13 mouse cellular contexts compared by ENCODE assay signal in the genomic region with DNA sequence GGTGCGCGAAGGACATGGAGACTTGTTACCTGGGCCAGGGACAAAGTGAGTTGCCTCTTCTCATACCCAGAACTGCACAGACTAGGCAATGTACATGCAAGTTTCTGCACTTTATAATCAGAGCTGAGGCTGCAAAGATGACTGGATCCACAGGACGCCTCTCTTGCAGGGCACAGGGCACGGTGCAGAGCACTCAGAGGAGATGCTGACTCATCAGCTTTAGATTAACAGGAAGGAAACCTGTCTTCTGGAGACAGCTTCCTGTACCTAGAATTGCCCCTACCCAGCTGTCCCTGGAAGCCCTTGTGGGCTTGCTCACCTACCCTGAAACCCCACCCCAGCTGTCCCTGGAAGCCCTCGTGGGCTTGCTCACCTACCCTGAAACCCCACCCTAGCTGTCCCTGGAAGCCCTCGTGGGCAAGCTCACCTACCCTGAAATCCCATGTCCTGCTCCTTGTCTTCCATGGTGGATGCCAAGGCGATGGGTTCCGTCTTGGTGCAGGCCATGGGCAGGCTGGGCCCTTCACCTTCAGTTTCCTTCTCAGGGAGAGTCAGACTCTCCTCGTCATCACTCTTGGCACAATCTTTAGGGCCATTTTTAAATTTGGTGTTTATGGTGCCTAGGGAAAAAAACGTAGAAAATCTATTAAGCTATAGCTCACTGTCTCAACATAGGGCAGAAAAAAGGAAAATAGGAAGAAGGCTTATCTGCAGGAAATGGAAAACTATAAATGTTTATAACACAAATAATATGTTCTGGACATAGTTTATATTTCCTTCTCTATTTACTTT.
A peak's percentile ranks its signal among the peaks of the same experiment; 100 is the strongest.
DNase-seq lines count a peak whose midpoint lies in the region; ATAC-seq and TF ChIP-seq lines count a peak whose summit lies in the region.
"Had no signal": no experiment of that assay in that cellular context is flagged by ENCODE, and none has a peak within 500 bp of the region (broad histone marks: within the 10 kb centered on the region; RNA-seq: fewer than 3 reads in every experiment).

No protein-coding gene starts in this region.

- H3K36me3 ChIP-seq in lung, postnatal 0 days (ENCODE audit: insufficient read depth, low read length): peaks cover 40% of the 10 kb centered on the region
- H3K36me3 ChIP-seq in liver, embryonic 15.5 days (replicated peaks): peaks cover 46% of the 10 kb centered on the region

- TF ChIP-seq CTCF in lung, postnatal 0 days (IDR thresholded peaks at IDR 0.05): no peak
- no peak for TF ChIP-seq CTCF in bone marrow, adult 2 months (IDR thresholded peaks at IDR 0.05; ENCODE audit: control insufficient read depth, insufficient read depth, low read length)

- ATAC-seq in lung, postnatal 0 days: peak; percentile 27; the same call in 1 of the 2 replicates
- no peak for ATAC-seq in liver, embryonic 15.5 days (ENCODE audit: insufficient read depth)
- ATAC-seq: midbrain, embryonic 16.5 days had no signal

- TF ChIP-seq EP300 in lung, postnatal 0 days (IDR thresholded peaks at IDR 0.05): no peak

- no peak overlapping the region for H3K4me3 ChIP-seq in lung, postnatal 0 days (ENCODE audit: low read depth, low read length)
- H3K4me3 ChIP-seq in bone marrow, adult 2 months (replicated peaks; ENCODE audit: control insufficient read depth, low read depth, low read length): no peak overlapping the region
- no peak overlapping the region for H3K4me3 ChIP-seq in liver, embryonic 15.5 days (replicated peaks)
- H3K4me3 ChIP-seq: left cerebral cortex, adult 2 months had no signal

- DNase-seq in lung, postnatal 0 days (ENCODE audit: low spot score): peak; percentile 23
- DNase-seq in lung, adult 18-20 months: no peak
- peak; percentile 58 for DNase-seq in thymus, postnatal 14 days
- no peak for DNase-seq in urinary bladder, postnatal 36 days (ENCODE audit: low spot score in 2 of 2)
- no peak for DNase-seq in layer of hippocampus, postnatal 10 days (ENCODE audit: low spot score in 2 of 2)
- DNase-seq in neural tube, embryonic 10.5 days (ENCODE audit: extremely low spot score, low spot score): no peak
- DNase-seq: kidney, postnatal 25 days had no signal

- H3K27me3 ChIP-seq in lung, postnatal 0 days (replicated peaks; ENCODE audit: insufficient read depth, low read length): no peaks in the 10 kb centered on the region
- no peaks in the 10 kb centered on the region for H3K27me3 ChIP-seq in liver, embryonic 15.5 days

- WGBS in lung, postnatal 0 days: 62% methylated on average over 10 of the region's 10 CpGs
- whole genome bisulfite sequencing in bone marrow, adult 2 months: 51% methylated on average over 10 of the region's 10 CpGs
- WGBS in liver, embryonic 15.5 days (ENCODE audit: insufficient replicate concordance): 55% methylated on average over 10 of the region's 10 CpGs

- H3K4me1 ChIP-seq in lung, postnatal 0 days (ENCODE audit: insufficient read depth, low read depth, low read length): 0 out of 2 replicates have a peak, but pooled peaks cover 2% of the 10 kb centered on the region
- peaks cover 8% of the 10 kb centered on the region; the same call in 1 of the 2 replicates for H3K4me1 ChIP-seq in bone marrow, adult 2 months (ENCODE audit: control insufficient read depth, insufficient read depth, low read length)
- peaks cover 42% of the 10 kb centered on the region for H3K4me1 ChIP-seq in liver, embryonic 15.5 days (replicated peaks)

- H3K9ac ChIP-seq in lung, postnatal 0 days (replicated peaks; ENCODE audit: low read depth): no peak overlapping the region
- no peak overlapping the region for H3K9ac ChIP-seq in liver, embryonic 15.5 days
- H3K9ac ChIP-seq: hindbrain, embryonic 14.5 days; liver, embryonic 14.5 days had no signal

- TF ChIP-seq POLR2A in bone marrow, adult 2 months (IDR thresholded peaks at IDR 0.05; ENCODE audit: borderline replicate concordance, control insufficient read depth, low read depth, low read length): no peak

- no peaks in the 10 kb centered on the region for H3K9me3 ChIP-seq in lung, postnatal 0 days (ENCODE audit: low read length)
- H3K9me3 ChIP-seq in liver, embryonic 15.5 days (replicated peaks): no peaks in the 10 kb centered on the region

- 0 out of 2 replicates have a peak overlapping the region, but pooled peaks have one; percentile 27 for H3K27ac ChIP-seq in lung, postnatal 0 days (ENCODE audit: low read length)
- 0 out of 2 replicates have a peak overlapping the region, but pooled peaks have one; percentile 3 for H3K27ac ChIP-seq in bone marrow, adult 2 months (ENCODE audit: control insufficient read depth, insufficient read depth, low read depth, low read length, poor library complexity)
- H3K27ac ChIP-seq in liver, embryonic 15.5 days (replicated peaks): peak overlapping the region; percentile 48; the same call in 1 of the 2 replicates
- H3K27ac ChIP-seq: hindbrain, embryonic 14.5 days; left cerebral cortex, adult 2 months; liver, embryonic 14.5 days had no signal

- H3K4me2 ChIP-seq in lung, postnatal 0 days (replicated peaks; ENCODE audit: low read depth, low read length): no peak overlapping the region
- no peak overlapping the region for H3K4me2 ChIP-seq in liver, embryonic 15.5 days
- H3K4me2 ChIP-seq: hindbrain, embryonic 14.5 days had no signal

Comparison
In these comparisons a context has a peak if more than half of its experiments do, and no peak if none do; other contexts are left out.
1. DNase-seq: peak in lung, postnatal 0 days (single experiment) and thymus, postnatal 14 days (single experiment); none in lung, adult 18-20 months (0 of 2), urinary bladder, postnatal 36 days (0 of 2), layer of hippocampus, postnatal 10 days (0 of 2) and neural tube, embryonic 10.5 days (single experiment).
2. Peak in every context shown above with its lines, with median percentiles within 50 percentile points of each other: H3K27ac ChIP-seq.